Mouse (Mus musculus) myocyte (in vitro differentiated cells): Measurements from ENCODE around the gene Dusp13.
A peak's percentile ranks its signal among the peaks of the same experiment; 100 is the strongest.

Experiments used
- MYOD1 ChIP-seq, 3 experiments: IDR thresholded peaks; one replicate each; pipeline ENCODE4 v1.6.1; 2011; ENCODE audit warnings: control low read depth in 2 of 3, low read depth in 2 of 3, mild to moderate bottlenecking in 2 of 3, moderate library complexity in 1 of 3; ENCODE audit not compliant: insufficient read length in 2 of 3, control insufficient read depth in 1 of 3
- POLR2A ChIP-seq: IDR thresholded peaks from one replicate; pipeline ENCODE4 v1.6.1; 2011; ENCODE audit warnings: low read depth, mild to moderate bottlenecking, control low read depth, moderate library complexity; ENCODE audit not compliant: insufficient read length
- TCF12 ChIP-seq: IDR thresholded peaks from one replicate; pipeline ENCODE4 v1.6.1; 2011; ENCODE audit warnings: mild to moderate bottlenecking, control low read depth; ENCODE audit not compliant: poor library complexity, insufficient read depth, severe bottlenecking

- TF ChIP-seq TCF12: peak; percentile 62
- TF ChIP-seq MYOD1 (IDR thresholded peaks at IDR 0.05; ENCODE audit: control insufficient read depth in 1 of 3, insufficient read length in 2 of 3, low read depth in 2 of 3): peak; percentile 85 to 98 (median 94)
- no peak for TF ChIP-seq POLR2A
Observed at GRCm38 (mm10) chr14:21683834-21684233, 67.1 kb downstream of the Dusp13 start.
